Mouse (Mus musculus) stomach, postnatal 0 days (tissue): ENCODE measurements around the gene Slc6a1. TPM values are rescaled to one million over a fixed set of nuclear protein-coding genes. Genes with fewer than 3 reads are reported as not detected.

Source experiments
- ATAC-seq: fragments of 200-750 bp; cut with Nextera tagmentation; 2 replicates; pipeline ENCODE4 v1.8.0; 2017; ENCODE audit not compliant: low FRiP score, low TSS enrichment
- DNase-seq: peaks from one replicate; pipeline ENCODE4 v3.0.0-alpha.2; 2016; ENCODE audit warnings: low spot score
- H3K27ac ChIP-seq: fragments of 300-500 bp; sonication (generic); replicated peaks from 2 replicates; pipeline ENCODE4 v1.5.1; 2014; ENCODE audit warnings: mild to moderate bottlenecking, control low read depth
- H3K27me3 ChIP-seq: fragments of 300-500 bp; sonication (generic); 2 replicates; pipeline ENCODE4 v1.6.1; 2014; ENCODE audit warnings: low read length; ENCODE audit not compliant: control insufficient read depth, insufficient read depth
- H3K36me3 ChIP-seq: fragments of 300-500 bp; sonication (generic); 2 replicates; pipeline ENCODE4 v1.6.1; 2014; ENCODE audit warnings: low read length, mixed read lengths; ENCODE audit not compliant: control insufficient read depth, insufficient read depth
- H3K4me1 ChIP-seq: fragments of 300-500 bp; sonication (generic); replicated peaks from 2 replicates; pipeline ENCODE4 v1.6.1; 2014; ENCODE audit warnings: antibody characterized with exemption; ENCODE audit not compliant: control insufficient read depth, insufficient read depth
- H3K4me2 ChIP-seq: fragments of 300-500 bp; sonication (generic); replicated peaks from 2 replicates; pipeline ENCODE4 v1.6.1; 2014; ENCODE audit warnings: low read depth, mild to moderate bottlenecking, control low read depth, moderate library complexity
- H3K4me3 ChIP-seq: fragments of 300-500 bp; sonication (generic); 2 replicates; pipeline ENCODE4 v1.5.1; 2014; ENCODE audit warnings: low read depth, low read length, control low read depth
- H3K9ac ChIP-seq: fragments of 300-500 bp; sonication (generic); 2 replicates; pipeline ENCODE4 v1.6.1; 2014; ENCODE audit warnings: mild to moderate bottlenecking, low read length, control low read depth, mixed read lengths
- H3K9me3 ChIP-seq: fragments of 300-500 bp; sonication (generic); 2 replicates; pipeline ENCODE4 v1.6.1; 2016; ENCODE audit warnings: low read length; ENCODE audit not compliant: control insufficient read depth
- CTCF ChIP-seq: IDR thresholded peaks from 2 replicates; pipeline ENCODE4 v1.5.1; 2016; ENCODE audit warnings: antibody characterized with exemption, low read depth, mild to moderate bottlenecking, moderate library complexity
- EP300 ChIP-seq: optimal IDR thresholded peaks from 2 replicates; pipeline ENCODE3; 2016; ENCODE audit warnings: antibody characterized with exemption
- WGBS: fragments of 180-500 bp; shearing (Covaris S2); extraction: QIAGEN DNeasy Blood & Tissue Kit; methylation state at CpG from one replicate; pipeline ENCODE4 v1.1.7; 2014; 5-methylcytosine and 5-hydroxymethylcytosine counted together
- polyA plus RNA-seq: library from polyadenylated mRNA; unstranded; fragments of >200 nt; fragmentation: Nextera tagmentation; extraction: Ambion mirVana; gene quantifications from 2 replicates; pipeline ENCODE4 v1.2.1, GENCODE M21; 2015

Slc6a1 gene
- polyA plus RNA-seq, 1 experiment from 2014 or later, result not detected

DNA sequence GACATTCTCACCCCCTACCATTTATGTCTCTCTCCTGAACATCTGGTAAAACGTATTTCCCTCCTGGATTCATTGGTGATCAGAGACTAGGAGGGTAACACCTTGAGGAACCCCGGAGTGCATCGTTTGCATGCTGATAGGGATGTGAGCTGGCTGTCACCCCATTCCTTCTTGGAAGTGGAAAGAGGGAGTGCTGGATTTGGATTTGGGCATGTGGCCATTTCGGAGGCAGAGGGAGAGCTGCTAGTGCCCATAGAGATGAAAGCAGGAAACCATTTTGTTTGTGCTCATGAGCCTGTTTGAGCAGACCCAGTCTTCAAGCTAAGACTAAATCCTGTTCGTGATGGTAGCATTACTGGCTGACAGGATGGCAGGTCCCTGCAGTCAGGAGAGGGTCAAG, 9.0 kb downstream of the Slc6a1 start:
- Histone ChIP-seq H3K9ac (no peak overlapping the region), H3K27ac (no peak overlapping the region), H3K27me3 (no peaks in the 10 kb centered on the region), H3K4me1 (no peaks in the 10 kb centered on the region), H3K9me3 (no peaks in the 10 kb centered on the region), H3K4me2 (no peak overlapping the region), H3K4me3 (no peak overlapping the region), H3K36me3 (no peaks in the 10 kb centered on the region)
- no peak for TF ChIP-seq CTCF
- TF ChIP-seq EP300, result no peak
- 40% methylated on average over 5 of the region's 5 CpGs for WGBS
- no peak for ATAC-seq
- DNase-seq, result no peak

DNA sequence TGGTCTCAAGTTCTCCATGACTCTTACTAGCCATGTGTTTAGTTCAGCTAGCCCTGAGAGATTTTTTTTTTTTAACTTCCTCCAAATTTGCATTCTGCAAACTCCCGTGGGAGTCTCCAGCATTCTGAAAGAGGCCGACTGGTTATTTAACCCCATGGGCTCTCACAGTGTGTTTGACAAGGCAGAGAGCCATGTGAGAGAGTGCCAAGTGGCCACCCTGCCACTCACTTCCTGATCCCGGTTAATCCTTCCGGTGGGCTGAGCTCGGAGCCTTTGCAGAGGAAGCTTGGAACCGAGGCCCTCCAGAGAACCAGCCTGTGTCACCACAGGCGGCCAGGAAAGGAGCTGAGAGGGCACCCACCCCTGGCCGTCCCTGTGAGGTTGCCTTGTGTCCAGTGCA, 11.1 kb downstream of the Slc6a1 start:
- no peak for TF ChIP-seq EP300
- TF ChIP-seq CTCF, result no peak
- Histone ChIP-seq H3K4me2 (no peak overlapping the region), H3K4me3 (no peak overlapping the region), H3K9me3 (no peaks in the 10 kb centered on the region), H3K9ac (no peak overlapping the region), H3K4me1 (no peaks in the 10 kb centered on the region), H3K36me3 (no peaks in the 10 kb centered on the region), H3K27ac (no peak overlapping the region), H3K27me3 (no peaks in the 10 kb centered on the region)
- no peak for DNase-seq
- no peak for ATAC-seq
- WGBS, result 22% methylated on average over 8 of the region's 8 CpGs

DNA sequence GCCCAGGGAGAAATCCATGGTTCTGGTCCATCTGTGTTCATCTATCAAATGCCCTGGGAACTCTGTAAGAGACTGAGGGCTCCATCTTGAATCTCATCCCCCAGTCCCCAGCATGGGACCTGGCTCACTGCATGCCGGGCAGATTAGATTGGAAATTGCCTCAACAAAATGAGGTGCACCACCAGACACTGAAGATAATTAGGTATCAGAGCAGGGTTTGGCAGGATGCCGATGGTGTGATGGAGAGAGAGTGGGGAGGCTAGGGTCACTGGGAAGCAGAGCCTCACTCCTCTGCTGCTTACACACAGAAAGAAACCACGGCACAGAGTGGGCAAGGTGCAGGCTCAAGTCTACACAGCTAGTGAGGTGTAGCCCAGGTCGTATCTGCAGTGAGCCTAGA, 12.7 kb downstream of the Slc6a1 start:
- no peak overlapping the region for H3K27ac ChIP-seq
- no peak overlapping the region for H3K9ac ChIP-seq
- TF ChIP-seq EP300 (no peak), CTCF (no peak)
- H3K4me1 ChIP-seq, result no peaks in the 10 kb centered on the region
- DNase-seq (no peak), ATAC-seq (no peak)
- H3K9me3 ChIP-seq, result no peaks in the 10 kb centered on the region
- H3K4me2 ChIP-seq, result no peak overlapping the region
- no peak overlapping the region for H3K4me3 ChIP-seq
- WGBS, result 81% methylated on average over 4 of the region's 4 CpGs
- no peaks in the 10 kb centered on the region for H3K27me3 ChIP-seq
- H3K36me3 ChIP-seq, result no peaks in the 10 kb centered on the region

DNA sequence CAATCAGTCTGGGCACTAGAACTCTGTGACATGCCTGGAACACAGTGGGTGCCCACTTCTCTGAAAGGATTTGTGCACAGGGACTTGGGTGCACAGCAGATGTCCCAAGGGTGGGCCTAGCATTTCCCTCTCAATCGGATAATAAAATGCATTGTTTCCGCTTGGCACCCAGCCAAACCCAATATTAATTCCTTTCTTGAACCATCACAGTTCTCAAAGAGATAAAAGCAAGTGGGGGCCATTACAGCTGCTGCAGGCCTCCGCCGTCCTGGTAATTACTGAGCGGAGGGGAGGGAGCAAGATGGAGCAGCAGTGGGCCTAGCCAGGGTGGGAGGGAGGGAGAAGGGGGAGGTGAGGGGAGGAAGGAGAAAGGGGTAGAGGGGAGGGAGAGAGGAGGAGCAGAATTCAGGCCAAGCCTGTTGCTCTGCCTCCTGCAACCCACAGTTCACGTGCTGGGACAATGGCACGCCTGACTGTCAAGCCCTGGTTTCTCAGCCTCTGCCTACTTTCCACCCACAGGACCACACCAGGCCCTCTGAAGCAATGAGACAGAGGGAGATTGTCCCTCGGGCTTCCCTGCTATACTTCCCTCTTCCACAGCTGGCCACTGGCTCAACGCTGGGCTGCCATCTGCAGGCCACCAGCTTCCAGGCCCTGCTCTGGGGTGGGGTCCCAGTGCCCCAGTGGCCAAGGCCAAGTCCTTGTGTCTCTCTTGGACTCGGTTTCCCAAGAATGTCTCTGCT, 15.0 kb downstream of the Slc6a1 start:
- Histone ChIP-seq H3K36me3 (no peaks in the 10 kb centered on the region), H3K4me3 (no peak overlapping the region), H3K9ac (no peak overlapping the region), H3K4me1 (no peaks in the 10 kb centered on the region), H3K9me3 (no peaks in the 10 kb centered on the region), H3K27me3 (no peaks in the 10 kb centered on the region), H3K27ac (no peak overlapping the region), H3K4me2 (no peak overlapping the region)
- ATAC-seq (no peak), DNase-seq (no peak)
- TF ChIP-seq EP300 (no peak), CTCF (peak; percentile 3; the same call in 1 of the 2 replicates)
- 42% methylated on average over 9 of the region's 10 CpGs for WGBS

DNA sequence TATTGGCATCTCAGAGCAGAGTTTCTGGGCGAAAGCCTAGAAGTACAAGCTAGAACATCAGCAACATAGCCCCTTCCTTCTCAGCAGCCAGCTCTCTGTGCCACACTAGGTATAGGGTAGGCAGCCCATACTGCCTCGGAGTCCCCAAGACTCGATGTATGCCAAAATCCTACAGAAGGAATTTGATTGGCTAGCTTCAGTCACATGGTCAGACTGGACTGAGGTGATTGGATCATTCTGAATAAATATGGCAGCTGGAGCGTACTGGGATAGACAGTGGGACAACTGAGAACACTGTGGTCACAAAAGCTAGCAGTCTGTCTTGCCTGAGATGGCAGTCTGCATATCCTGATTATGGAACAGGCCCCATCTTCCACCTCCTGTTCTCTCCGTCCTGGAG, 17.3 kb downstream of the Slc6a1 start:
- no peak for ATAC-seq
- H3K4me2 ChIP-seq, result no peak overlapping the region
- H3K9ac ChIP-seq, result no peak overlapping the region
- no peak overlapping the region for H3K4me3 ChIP-seq
- no peak for DNase-seq
- TF ChIP-seq CTCF (no peak), EP300 (no peak)
- H3K27me3 ChIP-seq, result no peaks in the 10 kb centered on the region
- 86% methylated on average over 5 of the region's 5 CpGs for WGBS
- no peaks in the 10 kb centered on the region for H3K36me3 ChIP-seq
- H3K9me3 ChIP-seq, result no peaks in the 10 kb centered on the region
- H3K27ac ChIP-seq, result no peak overlapping the region
- H3K4me1 ChIP-seq, result no peaks in the 10 kb centered on the region

DNA sequence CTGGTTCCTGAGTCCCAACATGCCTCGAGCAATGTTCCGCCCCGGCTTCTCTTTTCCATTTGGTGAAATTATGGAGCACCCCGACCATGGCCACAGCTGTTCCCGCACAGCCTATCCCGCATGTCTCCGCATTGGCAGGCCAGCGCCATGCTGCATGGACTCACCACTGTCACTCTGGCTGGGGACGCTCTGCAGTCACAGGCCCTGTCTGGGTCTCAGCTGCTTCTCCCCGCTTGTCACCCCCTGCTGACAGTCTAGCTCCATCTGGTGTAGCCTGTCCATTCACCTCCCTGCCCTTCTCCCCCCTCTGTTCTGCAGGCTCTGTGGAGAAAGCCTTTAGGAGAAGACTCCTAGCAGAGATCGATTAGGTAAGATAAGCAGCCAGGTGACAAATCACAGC, 18.3 kb downstream of the Slc6a1 start:
- WGBS, result 78% methylated on average over 11 of the region's 11 CpGs

More for the DNA sequence above, 18.3 kb downstream of the Slc6a1 start:
- H3K4me3 ChIP-seq, result no peak overlapping the region
- no peak overlapping the region for H3K27ac ChIP-seq
- no peak for TF ChIP-seq CTCF
- TF ChIP-seq EP300, result no peak
- ATAC-seq, result no peak
- H3K4me2 ChIP-seq, result no peak overlapping the region
- no peak for DNase-seq
- H3K36me3 ChIP-seq, result no peaks in the 10 kb centered on the region
- no peaks in the 10 kb centered on the region for H3K27me3 ChIP-seq
- H3K9ac ChIP-seq, result no peak overlapping the region
- no peaks in the 10 kb centered on the region for H3K4me1 ChIP-seq
- H3K9me3 ChIP-seq, result no peaks in the 10 kb centered on the region
